Mouse (Mus musculus): Measurements from ENCODE around the gene Cbarp.
"Not testable (repeated sequence)": the region's sequence is repeated elsewhere in the genome, so short reads cannot be mapped to it uniquely, and the experiment has no call there.

Gene Cbarp

GRCm38 (mm10) chr10:80170052-80170451 is 29.4 kb upstream of the Cbarp start:
- no peak for DNase-seq (ENCODE audit: low read depth)

DNA sequence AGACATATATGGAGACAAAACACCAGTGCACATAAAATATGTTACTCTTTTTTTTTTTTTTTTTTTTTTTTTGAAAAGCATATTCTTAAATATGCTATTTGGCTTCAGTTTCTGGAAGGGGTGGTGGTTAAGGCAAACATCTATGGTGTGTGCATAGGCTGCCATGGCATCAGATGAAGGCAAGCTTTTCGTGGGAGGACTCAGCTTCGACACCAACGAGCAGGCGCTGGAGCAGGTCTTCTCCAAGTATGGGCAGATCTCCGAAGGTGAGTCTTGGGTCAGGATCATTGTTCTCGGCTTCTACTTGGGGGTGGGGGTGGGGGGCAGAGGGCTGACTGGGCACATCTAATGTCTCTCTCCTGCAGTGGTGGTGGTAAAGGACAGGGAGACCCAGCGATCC is 29.0 kb upstream of the Cbarp start:
- no peak for DNase-seq (ENCODE audit: low read depth)

- no peak for DNase-seq (ENCODE audit: low read depth)
Measured at GRCm38 (mm10) chr10:80169070-80169469, 28.4 kb upstream of the Cbarp start.

- peak; percentile 87 for DNase-seq (ENCODE audit: low read depth)
Measured at GRCm38 (mm10) chr10:80168038-80168661, 27.5 kb upstream of the Cbarp start.

DNA sequence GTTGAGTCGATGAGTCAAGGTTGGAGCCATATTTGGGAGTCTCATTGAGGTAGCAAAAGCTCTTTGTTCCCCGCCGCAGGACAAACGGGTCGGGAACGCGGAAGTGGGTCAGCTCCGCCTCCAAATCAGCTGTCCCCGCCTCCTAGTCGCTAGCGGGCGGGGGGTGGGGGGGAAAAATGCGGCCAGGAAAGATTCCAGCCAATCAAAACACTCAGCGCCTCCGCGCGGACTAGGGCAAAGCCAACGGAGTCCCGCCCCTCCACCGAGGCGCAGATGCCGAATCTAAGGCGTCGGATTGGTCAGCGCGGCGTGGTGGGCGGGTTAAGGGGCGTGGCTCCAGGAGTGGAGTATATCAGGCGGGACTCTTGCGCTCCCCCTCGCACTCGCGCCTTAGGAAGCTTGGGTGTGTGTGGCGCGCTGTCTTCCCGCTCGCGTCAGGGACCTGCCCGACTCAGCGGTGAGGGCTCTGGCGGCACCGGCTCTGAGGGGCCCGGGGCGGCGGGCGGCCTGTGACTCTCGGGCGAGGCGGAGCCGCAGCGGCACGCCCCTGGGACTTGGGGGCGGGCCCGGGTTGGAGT is 26.9 kb upstream of the Cbarp start:
- peak; percentile 98 for DNase-seq (ENCODE audit: low read depth)

GRCm38 (mm10) chr10:80166136-80166535 is 25.5 kb upstream of the Cbarp start:
- DNase-seq (ENCODE audit: low read depth): not testable (repeated sequence)

GRCm38 (mm10) chr10:80165392-80166128 is 24.9 kb upstream of the Cbarp start, which contains the start of gene Cirbp:
Cirbp (plus strand) TSS chr10:80165985.
- no peak for DNase-seq (ENCODE audit: low read depth)

DNA sequence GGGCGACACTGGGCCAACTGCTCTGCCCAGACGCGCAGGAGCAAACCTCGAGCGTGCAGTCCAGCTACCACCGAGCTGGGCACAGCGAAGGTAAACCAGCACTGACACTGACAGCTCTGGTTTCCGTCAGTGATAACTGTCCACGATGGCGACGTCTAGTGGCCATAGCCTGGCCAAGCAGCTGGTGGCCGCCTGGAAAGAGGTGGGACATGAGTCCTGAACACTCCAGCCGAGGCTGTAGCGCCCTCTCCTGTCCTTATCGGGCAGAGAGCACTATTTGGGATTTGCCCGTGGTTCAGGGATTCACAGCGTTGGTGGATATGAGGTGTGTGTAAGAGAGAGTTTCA is 24.3 kb upstream of the Cbarp start:
- DNase-seq (ENCODE audit: low read depth): peak; percentile 98

- DNase-seq (ENCODE audit: low read depth): no peak
Measured at GRCm38 (mm10) chr10:80164161-80164997, 23.7 kb upstream of the Cbarp start.

GRCm38 (mm10) chr10:80163721-80164120 is 23.1 kb upstream of the Cbarp start:
- DNase-seq (ENCODE audit: low read depth): no peak

- no peak for DNase-seq (ENCODE audit: low read depth)
Measured at GRCm38 (mm10) chr10:80162716-80163299, 22.2 kb upstream of the Cbarp start.

GRCm38 (mm10) chr10:80162243-80162608 is 21.6 kb upstream of the Cbarp start:
- DNase-seq (ENCODE audit: low read depth): no peak

GRCm38 (mm10) chr10:80161522-80162242 is 21.0 kb upstream of the Cbarp start:
- no peak for DNase-seq (ENCODE audit: low read depth)

- no peak for DNase-seq (ENCODE audit: low read depth)
Measured at GRCm38 (mm10) chr10:80160455-80161371, 20.1 kb upstream of the Cbarp start.

DNA sequence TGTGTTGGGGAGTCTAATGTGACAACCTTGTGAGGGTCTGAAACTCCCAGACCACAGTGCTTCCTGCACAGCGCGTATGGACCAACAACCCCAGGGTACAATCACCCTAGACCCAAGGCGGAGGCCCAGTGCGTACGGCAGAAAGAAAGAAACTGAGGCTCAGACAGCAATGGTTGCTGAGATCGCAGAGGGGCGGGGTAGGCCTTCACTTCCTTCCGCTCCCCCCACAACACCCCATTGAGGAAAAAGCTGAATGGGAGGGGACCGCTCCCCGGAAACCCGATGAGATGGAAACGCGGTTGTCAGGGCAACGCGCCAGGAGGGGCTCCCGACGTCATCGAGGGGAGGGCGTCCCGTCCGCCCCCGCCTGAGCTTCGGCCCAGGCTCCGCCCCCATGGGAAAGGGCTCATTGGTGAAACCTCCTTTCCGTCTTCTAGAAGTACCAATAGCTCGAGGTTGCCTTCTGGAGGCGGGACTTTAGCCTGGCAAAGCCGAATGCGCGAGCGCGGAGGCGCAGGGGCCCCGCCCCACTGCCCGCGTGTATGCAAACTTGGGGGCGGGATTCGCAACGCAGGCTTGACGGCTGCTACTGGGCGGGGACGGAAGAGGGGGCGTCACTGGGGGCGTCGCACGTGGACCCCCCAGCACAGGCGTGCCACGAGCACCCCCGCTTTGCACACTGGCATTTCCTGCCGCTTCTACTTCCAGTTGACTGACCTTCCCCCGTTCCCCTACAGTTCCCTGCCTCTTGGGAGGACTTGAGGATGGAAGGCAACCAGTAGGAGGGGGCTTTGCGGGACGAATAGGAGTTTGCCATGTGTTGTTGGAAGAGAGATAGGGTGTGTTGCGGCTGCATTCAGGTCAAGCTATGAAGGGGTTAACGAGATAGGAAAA is 19.2 kb upstream of the Cbarp start:
- DNase-seq (ENCODE audit: low read depth): peak; percentile 98

GRCm38 (mm10) chr10:80159021-80159560 is 18.5 kb upstream of the Cbarp start:
- no peak for DNase-seq (ENCODE audit: low read depth)

DNA sequence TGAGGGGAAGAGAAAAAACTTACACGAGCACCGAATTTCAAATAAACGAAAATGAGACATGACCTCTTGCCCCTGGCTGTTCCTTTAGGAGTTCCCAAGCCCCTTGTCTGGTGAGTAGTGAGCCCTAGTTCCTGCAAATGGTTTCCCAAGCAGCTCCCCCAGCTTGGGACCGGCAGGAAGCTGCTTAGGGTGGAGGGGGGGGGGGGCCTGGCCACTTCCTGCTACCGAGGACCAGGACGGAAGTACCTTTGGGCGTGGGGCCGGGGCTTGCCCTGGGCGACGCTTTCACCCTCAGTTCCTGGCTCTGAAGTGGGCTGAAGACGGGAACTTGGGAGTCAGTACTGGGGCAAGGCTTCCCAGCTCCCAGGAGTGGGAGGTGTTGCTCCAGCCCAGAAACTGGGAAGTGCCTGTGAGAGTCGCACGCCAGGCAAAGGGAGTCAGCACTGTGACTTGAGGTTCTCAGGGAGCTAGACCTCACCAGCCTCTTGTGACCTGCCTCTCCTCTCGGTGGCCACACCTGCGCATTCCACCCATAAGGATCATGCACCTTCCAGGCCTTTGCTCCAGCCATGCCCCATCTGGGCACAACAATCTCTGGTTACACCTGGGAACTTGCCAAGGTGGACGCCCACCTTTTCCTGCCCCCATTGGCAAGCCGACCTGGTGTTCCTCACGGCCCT is 17.8 kb upstream of the Cbarp start:
- DNase-seq (ENCODE audit: low read depth): no peak

- DNase-seq (ENCODE audit: low read depth): no peak
Measured at GRCm38 (mm10) chr10:80157141-80157929, 16.7 kb upstream of the Cbarp start.

Measured in c-Kit-positive CD71-negative TER-119-negative erythroid progenitor cells, embryonic 14.5 days (primary cell).